Mouse (Mus musculus) 416B (cell line): ENCODE measurements around the gene Lacc1.
A peak's percentile ranks its signal among the peaks of the same experiment; 100 is the strongest.

Source experiments
- DNase-seq: peaks from one replicate; pipeline ENCODE4 v3.0.0; 2011; ENCODE audit warnings: low read depth

Gene Lacc1

DNA sequence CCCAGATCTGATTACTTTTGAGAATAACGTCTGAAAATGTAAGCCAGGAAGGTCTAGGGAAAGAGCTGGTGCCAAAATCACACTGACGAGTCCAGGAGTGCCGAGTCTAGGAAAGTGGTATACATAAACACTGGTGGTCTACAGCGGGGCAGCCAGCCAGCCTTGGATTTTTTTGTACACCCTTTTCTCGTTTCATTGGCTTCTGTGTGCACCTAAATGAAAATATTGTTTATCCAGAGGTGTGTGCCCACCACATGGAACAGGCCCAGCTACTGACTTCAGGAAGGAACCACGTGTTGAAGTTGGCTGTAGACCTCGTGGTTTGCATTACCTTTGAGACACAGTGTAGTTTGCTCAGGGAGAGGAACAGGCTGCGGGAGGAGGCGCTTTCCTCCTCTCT, 57.1 kb downstream of the Lacc1 start:
- peak; percentile 23 for DNase-seq
